Mouse (Mus musculus) small intestine, adult 2 months (tissue): ENCODE data around the gene Ankrd60. TPM values are rescaled to one million over a fixed set of nuclear protein-coding genes. Genes with fewer than 3 reads are reported as not detected.

Source experiments
- H3K27ac ChIP-seq: fragments of 200-500 bp; 2 replicates; pipeline ENCODE4 v1.5.1; 2012; ENCODE audit warnings: low read depth, low read length, control low read depth, inconsistent platforms; ENCODE audit not compliant: insufficient read depth
- H3K27me3 ChIP-seq: fragments of 200-500 bp; 2 replicates; pipeline ENCODE4 v1.6.1; 2012; ENCODE audit warnings: mild to moderate bottlenecking, moderate library complexity, low read length, inconsistent platforms; ENCODE audit not compliant: control insufficient read depth, insufficient read depth
- H3K36me3 ChIP-seq: fragments of 200-500 bp; 2 replicates; pipeline ENCODE4 v1.6.1; 2012; ENCODE audit warnings: mild to moderate bottlenecking, low read length, control low read depth, inconsistent platforms; ENCODE audit not compliant: control insufficient read depth, insufficient read depth
- H3K4me1 ChIP-seq: fragments of 200-500 bp; 2 replicates; pipeline ENCODE4 v1.6.1; 2012; ENCODE audit warnings: low read length, inconsistent platforms, mixed read lengths; ENCODE audit not compliant: control insufficient read depth, insufficient read depth, insufficient read length
- H3K4me3 ChIP-seq: fragments of 200-500 bp; 2 replicates; pipeline ENCODE4 v1.5.1; 2012; ENCODE audit warnings: low read depth, mild to moderate bottlenecking, control low read depth, inconsistent platforms, low read length, moderate library complexity
- CTCF ChIP-seq: fragments of 200-500 bp; IDR thresholded peaks from 2 replicates; pipeline ENCODE4 v1.5.1; 2012; ENCODE audit warnings: low read depth, mild to moderate bottlenecking, control low read depth, inconsistent platforms, low read length, moderate library complexity, mixed read lengths; ENCODE audit not compliant: insufficient replicate concordance, insufficient read length; ENCODE audit errors: extremely low read depth
- POLR2A ChIP-seq: fragments of 200-500 bp; IDR thresholded peaks from 2 replicates; pipeline ENCODE4 v1.6.1; 2012; ENCODE audit warnings: low read depth, mild to moderate bottlenecking, control low read depth, inconsistent platforms, low read length, moderate library complexity
- WGBS: fragments of 180-500 bp; shearing (Covaris S2); methylation state at CpG from one replicate; pipeline ENCODE4 v1.1.7; 2018; 5-methylcytosine and 5-hydroxymethylcytosine counted together
- polyA plus RNA-seq: library from polyadenylated mRNA; depleted of rRNA; stranded (reverse); fragments of >200 nt; gene quantifications from 2 replicates; pipeline ENCODE4 v1.2.3, GENCODE M21; 2012; rRNA removed

The Ankrd60 gene
- polyA plus RNA-seq, result not detected in 2 replicates

GRCm38 (mm10) chr2:173577669-173578557, at the start of gene Ankrd60:
Gene Ankrd60 (minus strand): TSS chr2:173578365.
- WGBS, result 9% methylated on average over 58 of the region's 58 CpGs
- TF ChIP-seq POLR2A, result no peak
- no peak for TF ChIP-seq CTCF

GRCm38 (mm10) chr2:173625786-173626185, 47.6 kb upstream of the Ankrd60 start:
- Histone ChIP-seq H3K27ac (no peak overlapping the region), H3K4me1 (no peaks in the 10 kb centered on the region), H3K27me3 (no peaks in the 10 kb centered on the region), H3K4me3 (no peak overlapping the region), H3K36me3 (no peaks in the 10 kb centered on the region)
- TF ChIP-seq CTCF (no peak), POLR2A (no peak)
- 96% methylated on average over 3 of the region's 3 CpGs for WGBS

More at GRCm38 (mm10) chr2:173577669-173578557, at the start of gene Ankrd60:
- Histone ChIP-seq H3K36me3 (no peaks in the 10 kb centered on the region), H3K4me3 (peak within 1 kb of the TSS; percentile 37), H3K27ac (no peak within 1 kb of the TSS), H3K27me3 (peaks cover 17% of the 10 kb centered on the region), H3K4me1 (no peaks in the 10 kb centered on the region)

GRCm38 (mm10) chr2:173624667-173625066, 46.5 kb upstream of the Ankrd60 start:
- no peaks in the 10 kb centered on the region for H3K4me1 ChIP-seq
- no peak overlapping the region for H3K27ac ChIP-seq
- H3K4me3 ChIP-seq, result no peak overlapping the region
- H3K27me3 ChIP-seq, result no peaks in the 10 kb centered on the region
- TF ChIP-seq POLR2A, result no peak
- TF ChIP-seq CTCF, result no peak
- WGBS, result 74% methylated on average over 7 of the region's 7 CpGs
- H3K36me3 ChIP-seq, result no peaks in the 10 kb centered on the region

GRCm38 (mm10) chr2:173622173-173622601, 44.0 kb upstream of the Ankrd60 start:
- Histone ChIP-seq H3K4me1 (no peaks in the 10 kb centered on the region), H3K4me3 (no peak overlapping the region), H3K27ac (no peak overlapping the region), H3K36me3 (no peaks in the 10 kb centered on the region), H3K27me3 (no peaks in the 10 kb centered on the region)
- no peak for TF ChIP-seq CTCF
- no peak for TF ChIP-seq POLR2A
- WGBS, result 73% methylated on average over 7 of the region's 7 CpGs

GRCm38 (mm10) chr2:173620645-173621044, 42.5 kb upstream of the Ankrd60 start:
- TF ChIP-seq CTCF (peak; percentile 33; the same call in 1 of the 2 replicates), POLR2A (no peak)
- whole genome bisulfite sequencing, result 95% methylated on average over 4 of the region's 4 CpGs
- Histone ChIP-seq H3K27ac (no peak overlapping the region), H3K36me3 (no peaks in the 10 kb centered on the region), H3K4me1 (no peaks in the 10 kb centered on the region), H3K4me3 (no peak overlapping the region), H3K27me3 (no peaks in the 10 kb centered on the region)

GRCm38 (mm10) chr2:173619132-173619531, 41.0 kb upstream of the Ankrd60 start:
- 87% methylated on average over 5 of the region's 5 CpGs for WGBS
- Histone ChIP-seq H3K36me3 (0 out of 2 replicates have a peak, but pooled peaks cover 2% of the 10 kb centered on the region), H3K4me3 (no peak overlapping the region), H3K27me3 (no peaks in the 10 kb centered on the region), H3K27ac (no peak overlapping the region), H3K4me1 (no peaks in the 10 kb centered on the region)
- TF ChIP-seq CTCF, result no peak
- no peak for TF ChIP-seq POLR2A

GRCm38 (mm10) chr2:173616156-173616555, 38.0 kb upstream of the Ankrd60 start:
- H3K36me3 ChIP-seq, result 0 out of 2 replicates have a peak, but pooled peaks cover 3% of the 10 kb centered on the region
- WGBS, result 90% methylated on average over 7 of the region's 7 CpGs

More at GRCm38 (mm10) chr2:173616156-173616555, 38.0 kb upstream of the Ankrd60 start:
- no peaks in the 10 kb centered on the region for H3K27me3 ChIP-seq
- no peak overlapping the region for H3K4me3 ChIP-seq
- no peaks in the 10 kb centered on the region for H3K4me1 ChIP-seq
- H3K27ac ChIP-seq, result no peak overlapping the region
- TF ChIP-seq POLR2A (no peak), CTCF (no peak)
